Mouse (Mus musculus) neural tube, embryonic 14.5 days (tissue): ENCODE data around the gene Ttll7. TPM values are rescaled to one million over a fixed set of nuclear protein-coding genes. Genes with fewer than 3 reads are reported as not detected.

Experiments used
- ATAC-seq: fragments of 200-750 bp; cut with Nextera tagmentation; 2 replicates; pipeline ENCODE4 v1.8.0; 2017; ENCODE audit warnings: low read depth, mild to moderate bottlenecking, moderate TSS enrichment, moderate library complexity
- H3K27ac ChIP-seq: fragments of 300-500 bp; sonication (generic); 2 replicates; pipeline ENCODE4 v1.5.1; 2014; ENCODE audit warnings: low read depth, mild to moderate bottlenecking, control low read depth, low read length, moderate library complexity, mixed read lengths
- H3K27me3 ChIP-seq: fragments of 300-500 bp; sonication (generic); 2 replicates; pipeline ENCODE4 v1.6.1; 2014; ENCODE audit warnings: low read length; ENCODE audit not compliant: control insufficient read depth, insufficient read depth
- H3K36me3 ChIP-seq: fragments of 300-500 bp; sonication (generic); 2 replicates; pipeline ENCODE4 v1.6.1; 2014; ENCODE audit warnings: low read length, mixed read lengths; ENCODE audit not compliant: control insufficient read depth, insufficient read depth
- H3K4me1 ChIP-seq: fragments of 300-500 bp; sonication (generic); 2 replicates; pipeline ENCODE4 v1.6.1; 2014; ENCODE audit warnings: low read length; ENCODE audit not compliant: control insufficient read depth, insufficient read depth
- H3K4me2 ChIP-seq: fragments of 300-500 bp; sonication (generic); 2 replicates; pipeline ENCODE4 v1.6.1; 2014; ENCODE audit warnings: mild to moderate bottlenecking, low read depth, low read length, control low read depth
- H3K4me3 ChIP-seq: fragments of 300-500 bp; sonication (generic); 2 replicates; pipeline ENCODE4 v1.5.1; 2014; ENCODE audit warnings: low read depth, low read length, control low read depth, mixed read lengths
- H3K9ac ChIP-seq: fragments of 300-500 bp; sonication (generic); replicated peaks from 2 replicates; pipeline ENCODE4 v1.6.1; 2014; ENCODE audit warnings: low read depth, mild to moderate bottlenecking, control low read depth, low read length, mixed read lengths
- H3K9me3 ChIP-seq: fragments of 300-500 bp; sonication (generic); 2 replicates; pipeline ENCODE4 v1.6.1; 2016; ENCODE audit warnings: low read length; ENCODE audit not compliant: control insufficient read depth
- WGBS: fragments of 180-500 bp; shearing (Covaris S2); extraction: QIAGEN DNeasy Blood & Tissue Kit; methylation state at CpG from one replicate; pipeline ENCODE4 v1.1.7; 2014; 5-methylcytosine and 5-hydroxymethylcytosine counted together
- polyA plus RNA-seq: library from polyadenylated mRNA; unstranded; fragments of >200 nt; fragmentation: Nextera tagmentation; extraction: Ambion mirVana; gene quantifications from 2 replicates; pipeline ENCODE4 v1.2.1, GENCODE M21; 2014

Gene Ttll7
- polyA plus RNA-seq, 1 experiment from 2014 or later, result 11.2 TPM

GRCm38 (mm10) chr3:146896581-146896980, 44.4 kb downstream of the Ttll7 start:
- Histone ChIP-seq H3K27ac (no peak overlapping the region), H3K4me1 (no peaks in the 10 kb centered on the region), H3K27me3 (no peaks in the 10 kb centered on the region), H3K9ac (no peak overlapping the region), H3K4me3 (no peak overlapping the region), H3K36me3 (no peaks in the 10 kb centered on the region; the same call in 1 of the 2 replicates), H3K4me2 (no peak overlapping the region), H3K9me3 (no peaks in the 10 kb centered on the region)
- 91% methylated on average over 8 of the region's 8 CpGs for WGBS
- ATAC-seq, result no peak

GRCm38 (mm10) chr3:146900094-146900493, 47.9 kb downstream of the Ttll7 start:
- no peaks in the 10 kb centered on the region for H3K27me3 ChIP-seq
- no peaks in the 10 kb centered on the region for H3K9me3 ChIP-seq
- no peak for ATAC-seq
- H3K4me1 ChIP-seq, result no peaks in the 10 kb centered on the region
- no peak overlapping the region for H3K4me3 ChIP-seq
- no peak overlapping the region for H3K9ac ChIP-seq
- H3K36me3 ChIP-seq, result no peaks in the 10 kb centered on the region; the same call in 1 of the 2 replicates
- H3K4me2 ChIP-seq, result no peak overlapping the region
- H3K27ac ChIP-seq, result no peak overlapping the region
- WGBS, result 84% methylated on average over 3 of the region's 3 CpGs

GRCm38 (mm10) chr3:146901729-146902128, 49.6 kb downstream of the Ttll7 start:
- WGBS, result 57% methylated on average over 4 of the region's 4 CpGs
- Histone ChIP-seq H3K9ac (no peak overlapping the region), H3K9me3 (no peaks in the 10 kb centered on the region), H3K4me1 (no peaks in the 10 kb centered on the region), H3K4me2 (no peak overlapping the region), H3K27me3 (no peaks in the 10 kb centered on the region), H3K4me3 (no peak overlapping the region), H3K27ac (no peak overlapping the region), H3K36me3 (no peaks in the 10 kb centered on the region; the same call in 1 of the 2 replicates)
- no peak for ATAC-seq

GRCm38 (mm10) chr3:146905606-146906005, 53.4 kb downstream of the Ttll7 start:
- ATAC-seq, result no peak
- 84% methylated on average over 3 of the region's 3 CpGs for WGBS
- H3K9ac ChIP-seq, result no peak overlapping the region
- H3K4me1 ChIP-seq, result no peaks in the 10 kb centered on the region
- H3K4me2 ChIP-seq, result no peak overlapping the region
- no peak overlapping the region for H3K27ac ChIP-seq
- H3K27me3 ChIP-seq, result no peaks in the 10 kb centered on the region
- no peaks in the 10 kb centered on the region for H3K36me3 ChIP-seq
- no peaks in the 10 kb centered on the region for H3K9me3 ChIP-seq
- no peak overlapping the region for H3K4me3 ChIP-seq

- no peak overlapping the region for H3K4me3 ChIP-seq
- no peaks in the 10 kb centered on the region for H3K9me3 ChIP-seq
- H3K4me1 ChIP-seq, result no peaks in the 10 kb centered on the region
- no peak overlapping the region for H3K27ac ChIP-seq
- no peaks in the 10 kb centered on the region for H3K36me3 ChIP-seq
- WGBS, result 83% methylated on average over 5 of the region's 5 CpGs
- H3K27me3 ChIP-seq, result no peaks in the 10 kb centered on the region
- no peak overlapping the region for H3K9ac ChIP-seq
- no peak overlapping the region for H3K4me2 ChIP-seq
- ATAC-seq, result no peak
Measured at GRCm38 (mm10) chr3:146908922-146909321, 56.8 kb downstream of the Ttll7 start.

GRCm38 (mm10) chr3:146913107-146913506, 60.9 kb downstream of the Ttll7 start:
- Histone ChIP-seq H3K27ac (no peak overlapping the region), H3K4me2 (no peak overlapping the region), H3K27me3 (no peaks in the 10 kb centered on the region), H3K9me3 (no peaks in the 10 kb centered on the region), H3K4me1 (no peaks in the 10 kb centered on the region), H3K9ac (no peak overlapping the region), H3K4me3 (no peak overlapping the region), H3K36me3 (no peaks in the 10 kb centered on the region; the same call in 1 of the 2 replicates)
- 95% methylated on average over 12 of the region's 12 CpGs for WGBS
- no peak for ATAC-seq

- no peaks in the 10 kb centered on the region; the same call in 1 of the 2 replicates for H3K36me3 ChIP-seq
- H3K4me1 ChIP-seq, result no peaks in the 10 kb centered on the region
- H3K9me3 ChIP-seq, result no peaks in the 10 kb centered on the region
- H3K9ac ChIP-seq, result no peak overlapping the region
- H3K27me3 ChIP-seq, result no peaks in the 10 kb centered on the region
- H3K27ac ChIP-seq, result no peak overlapping the region
- no peak overlapping the region for H3K4me3 ChIP-seq
- WGBS, result 11% methylated on average over 12 of the region's 12 CpGs
- no peak overlapping the region for H3K4me2 ChIP-seq
- ATAC-seq, result peak; percentile 81; the same call in 1 of the 2 replicates
Measured at GRCm38 (mm10) chr3:146914798-146915197, 62.6 kb downstream of the Ttll7 start.

GRCm38 (mm10) chr3:146917891-146918290, 65.7 kb downstream of the Ttll7 start:
- Histone ChIP-seq H3K27ac (no peak overlapping the region), H3K27me3 (no peaks in the 10 kb centered on the region), H3K9ac (no peak overlapping the region), H3K4me3 (no peak overlapping the region), H3K36me3 (no peaks in the 10 kb centered on the region; the same call in 1 of the 2 replicates), H3K9me3 (no peaks in the 10 kb centered on the region), H3K4me1 (no peaks in the 10 kb centered on the region), H3K4me2 (no peak overlapping the region)
- ATAC-seq, result no peak
- 77% methylated on average over 8 of the region's 8 CpGs for WGBS

GRCm38 (mm10) chr3:146918323-146918722, 66.2 kb downstream of the Ttll7 start:
- H3K9ac ChIP-seq, result no peak overlapping the region
- no peak for ATAC-seq
- WGBS, result 63% methylated on average over 11 of the region's 11 CpGs
- no peaks in the 10 kb centered on the region; the same call in 1 of the 2 replicates for H3K36me3 ChIP-seq
- H3K9me3 ChIP-seq, result no peaks in the 10 kb centered on the region
- no peaks in the 10 kb centered on the region for H3K4me1 ChIP-seq
- H3K4me3 ChIP-seq, result no peak overlapping the region
- H3K27ac ChIP-seq, result no peak overlapping the region
- no peak overlapping the region for H3K4me2 ChIP-seq
- no peaks in the 10 kb centered on the region for H3K27me3 ChIP-seq
